Mouse (Mus musculus): ENCODE results near the gene Rhov. TPM values are rescaled to one million over a fixed set of nuclear protein-coding genes. Genes with fewer than 3 reads are reported as not detected.
A peak's percentile ranks its signal among the peaks of the same experiment; 100 is the strongest.

Rhov gene
- total and polyA plus RNA-seq, 2 experiments from 2014 or later, result 3.4 TPM; not detected in 1

DNA sequence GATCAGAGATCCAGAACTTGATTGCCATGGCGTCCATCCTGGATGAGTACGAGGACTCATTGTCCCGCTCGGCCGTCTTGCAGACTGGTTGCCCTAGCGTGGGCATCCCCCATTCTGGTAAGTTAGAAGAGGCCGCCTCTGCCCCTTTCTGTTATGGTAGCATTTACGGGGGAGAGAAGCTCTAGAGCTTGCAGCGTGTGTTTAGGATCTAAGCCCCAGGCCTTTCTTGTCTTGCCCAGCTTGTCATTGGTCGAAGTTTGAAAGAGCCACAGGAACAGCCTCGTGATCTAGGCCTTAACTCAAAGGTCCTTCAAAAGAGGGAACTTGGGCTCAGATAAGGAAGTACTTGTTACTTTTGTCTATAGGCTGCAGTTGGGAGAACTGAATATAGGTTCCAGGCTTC, 17.9 kb upstream of the Rhov start:
- 1% methylated on average over 11 of the region's 11 CpGs for WGBS
- Histone ChIP-seq H3K9me3 (replicated peaks; ENCODE audit: control insufficient read depth, low read length) (no peaks in the 10 kb centered on the region), H3K36me3 (replicated peaks; ENCODE audit: control insufficient read depth, insufficient read depth, low read length) (peaks cover 38% of the 10 kb centered on the region), H3K9ac (replicated peaks; ENCODE audit: low read depth, low read length) (peak overlapping the region; percentile 78), H3K4me2 (ENCODE audit: low read depth, low read length) (peak overlapping the region; percentile 90), H3K4me1 (ENCODE audit: control insufficient read depth, insufficient read depth) (peaks cover 7% of the 10 kb centered on the region; the same call in 1 of the 2 replicates), H3K27me3 (ENCODE audit: control insufficient read depth, insufficient read depth, low read length) (no peaks in the 10 kb centered on the region), H3K27ac (ENCODE audit: low read depth) (peak overlapping the region; percentile 58), H3K4me3 (ENCODE audit: low read depth, low read length) (peak overlapping the region; percentile 68)
- TF ChIP-seq EP300 (IDR thresholded peaks at IDR 0.05; ENCODE audit: low read depth) (no peak), CTCF (IDR thresholded peaks at IDR 0.05; ENCODE audit: low read depth) (no peak)
- peak; percentile 18; the same call in 1 of the 2 replicates for ATAC-seq (ENCODE audit: insufficient read depth, low read depth)
- DNase-seq (ENCODE audit: low spot score), result no peak

DNA sequence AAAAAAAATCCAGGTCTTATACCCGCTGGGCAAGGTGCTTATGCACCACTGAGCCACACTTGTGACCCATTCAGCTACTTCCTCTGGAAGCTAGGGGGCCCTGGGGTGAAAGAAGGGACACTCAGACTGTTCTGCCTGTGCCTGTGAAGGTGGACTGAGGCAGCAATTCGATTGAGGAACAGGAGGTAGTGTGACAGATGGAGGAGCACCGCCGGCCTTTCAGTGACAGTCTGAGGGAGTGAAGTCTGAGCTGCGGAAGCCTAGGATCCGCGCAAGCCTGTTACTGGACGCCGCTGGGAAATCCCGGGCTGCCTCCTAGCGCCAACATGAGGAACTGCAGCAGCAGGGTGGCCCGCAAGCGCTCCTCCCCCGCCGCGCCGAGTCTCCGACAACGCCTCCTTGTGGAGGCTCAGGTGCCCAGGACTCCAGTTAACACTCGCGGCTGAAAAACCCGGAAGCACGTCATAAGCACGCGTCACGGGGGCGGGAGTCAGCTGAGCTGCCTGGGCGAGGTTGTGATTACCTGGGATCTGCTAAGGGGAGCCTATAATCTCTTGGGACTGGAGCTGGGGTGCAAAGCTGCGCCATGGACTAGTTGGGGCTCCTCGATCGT, 17.3 kb upstream of the Rhov start, which contains the start of gene Vps18:
Vps18 (plus strand) TSS at position 471 of the 613 bp plus-strand sequence.
- WGBS, result 1% methylated on average over 31 of the region's 31 CpGs
- Histone ChIP-seq H3K4me1 (ENCODE audit: control insufficient read depth, insufficient read depth) (peaks cover 7% of the 10 kb centered on the region; the same call in 1 of the 2 replicates), H3K4me3 (ENCODE audit: low read depth, low read length) (peak within 1 kb of the TSS; percentile 68), H3K36me3 (replicated peaks; ENCODE audit: control insufficient read depth, insufficient read depth, low read length) (peaks cover 32% of the 10 kb centered on the region), H3K9me3 (replicated peaks; ENCODE audit: control insufficient read depth, low read length) (no peaks in the 10 kb centered on the region), H3K9ac (replicated peaks; ENCODE audit: low read depth, low read length) (peak within 1 kb of the TSS; percentile 78), H3K4me2 (ENCODE audit: low read depth, low read length) (peak within 1 kb of the TSS; percentile 90), H3K27me3 (ENCODE audit: control insufficient read depth, insufficient read depth, low read length) (no peaks in the 10 kb centered on the region), H3K27ac (ENCODE audit: low read depth) (peak within 1 kb of the TSS; percentile 58)
- ATAC-seq (ENCODE audit: insufficient read depth, low read depth) (peak; percentile 98), DNase-seq (ENCODE audit: low spot score) (peak; percentile 95)
- TF ChIP-seq CTCF (IDR thresholded peaks at IDR 0.05; ENCODE audit: low read depth) (peak; percentile 100), EP300 (IDR thresholded peaks at IDR 0.05; ENCODE audit: low read depth) (peak; percentile 70; the same call in 1 of the 2 replicates)

DNA sequence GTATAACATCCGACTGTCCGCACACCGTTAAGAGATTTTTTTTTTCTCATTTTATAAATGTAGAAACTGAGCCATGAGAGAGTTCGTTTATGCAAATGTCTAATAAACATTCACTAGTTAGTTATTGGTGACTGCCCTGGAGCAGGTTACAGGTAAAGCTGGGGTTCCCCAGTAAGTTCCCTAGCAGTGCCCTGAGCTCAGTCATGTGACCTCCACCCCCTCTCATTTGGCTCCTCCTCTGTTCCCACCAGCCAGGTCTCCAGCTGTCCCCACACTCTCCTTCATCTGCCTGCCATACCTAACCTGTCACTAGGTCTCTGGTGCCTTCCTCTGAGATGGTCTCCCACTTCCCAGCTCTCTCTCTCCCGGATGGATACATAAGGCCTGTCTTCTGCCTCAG, 16.3 kb upstream of the Rhov start:
- Histone ChIP-seq H3K36me3 (replicated peaks; ENCODE audit: control insufficient read depth, insufficient read depth, low read length) (peaks cover 22% of the 10 kb centered on the region), H3K27ac (ENCODE audit: low read depth) (no peak overlapping the region), H3K9me3 (replicated peaks; ENCODE audit: control insufficient read depth, low read length) (no peaks in the 10 kb centered on the region), H3K9ac (replicated peaks; ENCODE audit: low read depth, low read length) (no peak overlapping the region), H3K4me1 (ENCODE audit: control insufficient read depth, insufficient read depth) (peaks cover 7% of the 10 kb centered on the region; the same call in 1 of the 2 replicates), H3K4me3 (ENCODE audit: low read depth, low read length) (no peak overlapping the region), H3K27me3 (ENCODE audit: control insufficient read depth, insufficient read depth, low read length) (no peaks in the 10 kb centered on the region), H3K4me2 (ENCODE audit: low read depth, low read length) (no peak overlapping the region)
- no peak for ATAC-seq (ENCODE audit: insufficient read depth, low read depth)
- no peak for TF ChIP-seq EP300 (IDR thresholded peaks at IDR 0.05; ENCODE audit: low read depth)
- WGBS, result 94% methylated on average over 5 of the region's 5 CpGs
- DNase-seq (ENCODE audit: low spot score), result no peak

DNA sequence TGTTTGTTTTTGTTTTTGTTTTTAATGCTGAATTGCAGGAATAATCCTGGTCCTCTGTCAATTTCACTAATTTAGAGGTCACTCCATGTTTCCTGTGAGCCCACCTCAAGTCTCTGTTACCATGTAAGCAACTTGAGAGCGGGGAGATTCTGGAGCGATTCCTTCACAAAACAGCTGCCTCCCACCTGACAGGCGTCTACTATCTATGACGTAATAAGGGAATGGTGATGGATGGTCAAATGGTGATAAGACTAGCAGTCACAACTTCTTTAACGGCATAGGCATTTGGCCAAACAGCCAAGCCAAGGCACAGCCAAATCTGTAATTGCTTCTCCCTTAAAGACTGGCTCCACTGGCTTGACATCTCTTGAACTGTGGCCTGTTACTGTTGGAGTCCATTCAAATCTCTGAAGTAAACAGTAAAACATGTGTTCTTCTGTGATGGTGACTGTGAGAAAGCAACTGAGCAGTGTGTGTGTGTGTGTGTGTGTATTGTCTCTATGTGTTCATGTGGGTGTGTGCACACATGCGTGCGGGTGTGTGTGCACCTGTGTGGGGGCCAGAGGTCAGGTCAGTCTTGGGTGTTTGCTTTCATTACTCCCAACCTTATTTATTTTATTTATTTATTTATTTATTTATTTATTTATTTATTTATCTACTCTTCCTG, 11.0 kb upstream of the Rhov start:
- H3K9me3 ChIP-seq (replicated peaks; ENCODE audit: control insufficient read depth, low read length), result no peaks in the 10 kb centered on the region
- no peak overlapping the region for H3K27ac ChIP-seq (ENCODE audit: low read depth)
- H3K4me3 ChIP-seq (ENCODE audit: low read depth, low read length), result no peak overlapping the region
- no peak overlapping the region for H3K4me2 ChIP-seq (ENCODE audit: low read depth, low read length)
- ATAC-seq (ENCODE audit: insufficient read depth, low read depth) (no peak), DNase-seq (ENCODE audit: low spot score) (no peak)
- H3K27me3 ChIP-seq (ENCODE audit: control insufficient read depth, insufficient read depth, low read length), result no peaks in the 10 kb centered on the region
- no peak overlapping the region for H3K9ac ChIP-seq (replicated peaks; ENCODE audit: low read depth, low read length)
- 61% methylated on average over 7 of the region's 7 CpGs for WGBS
- no peaks in the 10 kb centered on the region for H3K36me3 ChIP-seq (replicated peaks; ENCODE audit: control insufficient read depth, insufficient read depth, low read length)
- TF ChIP-seq CTCF (IDR thresholded peaks at IDR 0.05; ENCODE audit: low read depth) (no peak), EP300 (IDR thresholded peaks at IDR 0.05; ENCODE audit: low read depth) (no peak)
- no peaks in the 10 kb centered on the region for H3K4me1 ChIP-seq (ENCODE audit: control insufficient read depth, insufficient read depth)

DNA sequence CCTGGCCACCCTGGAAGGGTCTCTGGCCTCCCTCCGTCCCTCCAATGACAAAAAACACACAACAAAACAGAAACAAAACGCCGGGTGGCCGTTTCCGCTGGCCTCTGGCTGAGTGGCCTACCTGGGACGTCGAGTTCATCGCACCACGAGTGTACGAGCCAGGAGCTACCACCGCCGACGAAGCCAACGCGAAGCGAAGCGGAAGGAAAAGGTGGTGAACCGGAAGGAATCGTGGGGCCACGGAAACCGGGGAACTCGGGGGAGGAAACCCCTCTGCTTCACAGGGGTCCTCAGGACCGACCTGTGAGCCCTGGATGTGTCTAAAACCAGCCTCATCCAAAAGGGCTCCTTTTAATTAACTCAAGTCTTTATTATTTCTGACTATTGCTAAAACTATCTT, 6.7 kb upstream of the Rhov start:
- DNase-seq (ENCODE audit: low spot score) (no peak), ATAC-seq (ENCODE audit: insufficient read depth, low read depth) (no peak)
- Histone ChIP-seq H3K9me3 (replicated peaks; ENCODE audit: control insufficient read depth, low read length) (no peaks in the 10 kb centered on the region), H3K36me3 (replicated peaks; ENCODE audit: control insufficient read depth, insufficient read depth, low read length) (no peaks in the 10 kb centered on the region), H3K27me3 (ENCODE audit: control insufficient read depth, insufficient read depth, low read length) (no peaks in the 10 kb centered on the region), H3K4me3 (ENCODE audit: low read depth, low read length) (no peak overlapping the region), H3K4me2 (ENCODE audit: low read depth, low read length) (no peak overlapping the region), H3K27ac (ENCODE audit: low read depth) (no peak overlapping the region), H3K9ac (replicated peaks; ENCODE audit: low read depth, low read length) (no peak overlapping the region), H3K4me1 (ENCODE audit: control insufficient read depth, insufficient read depth) (no peaks in the 10 kb centered on the region)
- TF ChIP-seq EP300 (IDR thresholded peaks at IDR 0.05; ENCODE audit: low read depth), result no peak
- no peak for TF ChIP-seq CTCF (IDR thresholded peaks at IDR 0.05; ENCODE audit: low read depth)
- 89% methylated on average over 23 of the region's 23 CpGs for WGBS

Measured in heart, postnatal 0 days (tissue).